Mouse (Mus musculus): ENCODE data around the gene Bcar3.

Gene Bcar3

GRCm38 (mm10) chr3:122518231-122518736 lies 224.3 kb downstream of the Bcar3 start:
- DNase-seq, result no peak

- DNase-seq, result no peak
These were observed 225.1 kb downstream of the Bcar3 start for GRCm38 (mm10) chr3:122519082-122519481.

GRCm38 (mm10) chr3:122520365-122520764 lies 226.4 kb downstream of the Bcar3 start:
- DNase-seq, result no peak

GRCm38 (mm10) chr3:122520875-122521274 lies 226.9 kb downstream of the Bcar3 start:
- no peak for DNase-seq

DNA sequence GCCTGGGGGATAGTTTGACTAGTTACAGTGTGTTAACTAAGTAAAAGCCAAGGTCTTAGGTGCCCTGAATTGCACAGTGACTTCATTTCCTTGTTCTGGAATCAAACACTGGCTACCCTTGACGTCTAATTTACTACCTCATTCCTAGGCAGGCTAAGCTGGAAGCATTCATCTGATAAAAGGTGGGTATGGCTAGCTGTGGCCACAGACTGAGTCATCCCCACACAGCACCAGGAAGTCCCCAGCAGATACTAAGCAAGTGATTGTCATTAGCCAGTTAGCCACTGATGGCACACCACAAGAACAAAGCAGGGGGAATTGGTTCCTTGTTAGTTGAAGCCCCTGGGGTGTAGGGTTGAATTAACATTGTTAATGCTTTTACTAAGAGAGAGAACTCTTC lies 227.4 kb downstream of the Bcar3 start:
- DNase-seq, result no peak

DNA sequence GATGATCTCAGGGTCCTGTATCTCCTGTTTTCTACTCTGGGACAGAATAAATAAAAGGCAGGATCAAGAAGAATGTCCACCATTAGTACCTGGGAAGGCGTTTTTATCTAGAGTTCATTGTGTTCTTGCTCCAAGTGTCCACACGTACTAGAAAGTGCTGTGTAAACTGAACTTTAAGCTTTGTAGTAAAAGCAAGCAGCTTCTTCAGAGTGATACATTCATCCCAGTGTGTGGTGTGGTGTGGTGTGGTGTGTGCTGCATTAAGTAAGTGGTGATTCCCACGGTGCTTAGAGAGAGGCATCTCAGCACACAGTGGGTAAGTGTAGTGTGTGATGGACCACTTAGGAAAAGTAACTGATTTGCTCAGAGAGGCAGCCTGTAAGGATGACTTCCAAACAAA lies 234.5 kb downstream of the Bcar3 start:
- DNase-seq, result no peak

DNA sequence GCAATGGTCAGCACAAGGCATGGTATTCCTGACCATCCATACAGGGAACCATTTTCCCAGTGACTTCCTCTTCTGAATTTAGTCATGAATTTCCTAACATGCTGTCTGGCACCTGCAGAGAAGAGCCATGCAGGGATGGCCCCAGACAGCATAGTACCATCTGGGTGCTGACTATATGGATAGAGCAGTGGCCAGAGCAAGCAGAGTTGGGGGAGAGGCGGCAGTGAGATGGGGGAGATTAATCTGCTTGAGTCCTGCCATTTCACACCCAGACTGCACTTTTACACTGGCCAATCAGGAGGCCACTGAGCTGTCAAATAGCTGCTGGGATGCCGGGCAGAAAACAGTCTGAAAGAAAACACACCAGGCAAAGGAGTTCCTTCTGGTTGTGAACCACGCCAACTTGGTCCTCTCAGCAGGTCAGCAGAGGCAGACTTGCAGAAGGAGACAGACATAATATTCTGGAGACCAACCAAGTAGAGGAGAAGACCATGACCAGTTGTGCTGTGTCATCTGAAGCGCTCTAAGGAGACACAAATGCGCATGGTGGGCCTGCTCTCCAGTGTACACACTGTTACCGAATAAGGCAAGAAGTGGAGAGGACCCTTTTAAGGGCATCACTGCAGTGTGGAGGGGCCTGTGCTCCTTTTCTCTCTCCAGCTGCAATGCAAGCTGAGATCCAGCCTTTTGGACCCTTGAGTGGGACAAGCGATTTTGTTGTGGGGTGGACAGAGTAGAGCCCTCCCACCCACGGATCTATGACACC lies 242.2 kb downstream of the Bcar3 start:
- no peak for DNase-seq

- DNase-seq, result no peak
These were observed 244.9 kb downstream of the Bcar3 start for GRCm38 (mm10) chr3:122538851-122539250.

DNA sequence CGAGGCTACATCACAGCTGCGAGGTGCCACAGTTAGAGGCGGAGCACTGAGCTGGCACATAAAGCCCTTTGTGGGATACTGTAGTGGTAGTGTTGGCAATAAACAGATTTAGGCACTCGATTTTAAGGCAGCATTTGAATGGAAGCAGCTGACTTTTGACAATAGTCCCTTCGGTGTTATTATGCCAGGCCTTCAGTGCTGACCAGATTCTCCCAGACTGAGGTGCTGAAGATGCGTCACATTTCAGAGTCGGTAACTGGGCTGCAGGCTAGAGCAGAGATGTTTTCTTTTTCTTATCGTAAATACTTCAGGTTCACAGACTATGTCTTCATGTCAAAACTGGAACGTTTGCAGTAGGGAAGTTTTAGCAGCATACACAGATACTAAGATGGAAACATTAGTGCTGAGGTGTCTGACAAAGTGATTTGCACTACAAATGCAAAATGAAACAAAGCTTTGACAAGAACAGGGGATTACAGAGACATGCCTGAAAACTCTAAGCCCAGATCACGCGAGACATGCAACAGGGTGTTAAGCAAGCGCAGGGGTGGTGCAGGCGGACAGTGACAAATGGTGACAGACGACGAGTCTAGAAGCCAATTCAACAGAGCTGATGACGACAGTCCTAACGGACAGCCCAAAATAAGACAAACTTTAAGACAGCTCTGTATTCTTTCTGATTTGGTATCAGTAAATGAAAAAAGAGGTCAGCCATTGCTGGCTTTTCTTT lies 246.2 kb downstream of the Bcar3 start:
- DNase-seq, result no peak

DNA sequence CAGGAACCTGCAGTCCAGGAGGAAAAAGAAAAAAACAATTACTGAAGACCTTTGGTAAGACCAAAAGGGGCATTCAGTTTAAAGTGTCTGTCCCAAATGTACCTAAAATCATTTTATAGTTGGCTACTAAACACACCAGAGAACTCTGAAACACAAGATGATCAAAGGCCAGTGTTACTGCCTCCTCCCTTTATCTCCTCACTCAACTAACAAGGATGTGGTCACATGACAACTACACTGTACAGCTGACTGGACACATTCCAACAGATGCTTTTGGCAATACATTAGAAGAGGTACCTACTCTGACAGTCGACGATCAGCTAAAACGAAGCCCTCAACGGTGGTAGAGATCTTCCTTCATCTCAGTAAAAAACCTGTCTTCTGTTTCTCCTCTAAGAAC lies 247.0 kb downstream of the Bcar3 start:
- DNase-seq, result no peak

- DNase-seq, result no peak
These were observed 251.4 kb downstream of the Bcar3 start for GRCm38 (mm10) chr3:122545346-122545745.

DNA sequence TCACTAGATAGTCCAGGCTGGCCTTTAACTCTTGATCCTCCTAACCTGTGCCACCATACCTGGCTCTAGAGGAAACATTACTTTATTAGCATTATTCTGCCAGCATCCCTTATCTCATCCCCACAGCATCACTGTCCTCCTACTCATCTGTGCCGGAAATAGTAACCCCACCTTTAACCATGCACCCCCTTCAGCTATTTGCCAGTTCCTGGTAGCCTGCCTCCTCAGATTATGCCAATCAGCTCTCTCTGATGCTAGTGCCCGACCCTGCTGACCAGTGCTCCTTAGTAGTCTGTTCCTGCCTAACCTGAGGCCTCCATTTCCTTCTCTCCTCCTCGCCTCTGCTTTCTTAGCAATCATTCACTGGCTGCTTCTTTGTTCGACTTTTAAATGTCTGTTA lies 253.5 kb downstream of the Bcar3 start:
- no peak for DNase-seq

DNA sequence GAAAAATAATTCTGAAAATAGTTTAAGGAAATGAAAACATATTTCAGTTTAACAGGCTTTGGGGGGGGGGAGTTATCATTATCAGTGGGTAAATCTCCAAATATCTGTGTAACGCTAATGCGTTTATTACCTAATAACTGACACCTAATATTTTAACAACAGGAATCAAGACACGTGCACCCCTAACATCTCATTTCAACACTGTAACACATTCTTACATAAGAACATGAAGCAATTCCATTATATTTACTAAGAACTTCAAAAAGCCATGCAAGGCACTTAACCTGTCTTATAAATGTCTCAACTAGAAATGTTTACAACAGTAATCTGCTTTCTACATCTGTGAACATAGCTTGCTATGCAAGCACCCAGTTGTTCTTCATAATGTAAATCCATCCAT lies 257.2 kb downstream of the Bcar3 start:
- DNase-seq, result no peak

DNA sequence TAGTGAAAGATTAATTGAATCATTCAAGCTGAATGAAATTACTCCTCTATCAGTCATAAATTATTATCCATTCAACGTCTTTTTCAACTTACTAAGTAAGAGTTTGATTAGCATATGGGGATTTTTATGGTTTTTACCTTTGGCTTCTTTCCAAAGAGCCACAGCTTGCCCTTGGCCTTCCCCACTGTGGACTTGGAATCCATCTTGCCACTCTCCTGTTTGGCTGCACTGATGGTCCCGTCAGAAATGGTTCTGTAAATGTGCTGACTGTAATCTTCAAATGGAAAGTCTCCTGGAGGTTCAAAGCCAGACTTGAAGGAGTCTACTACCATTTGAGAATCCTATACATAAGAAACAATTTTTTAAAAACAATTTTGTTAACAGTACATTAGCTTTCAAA lies 263.8 kb downstream of the Bcar3 start:
- no peak for DNase-seq

- no peak for DNase-seq
These were observed 271.3 kb downstream of the Bcar3 start for GRCm38 (mm10) chr3:122565285-122565684.

- DNase-seq, result no peak
These were observed 272.2 kb downstream of the Bcar3 start for GRCm38 (mm10) chr3:122566112-122566511.

DNA sequence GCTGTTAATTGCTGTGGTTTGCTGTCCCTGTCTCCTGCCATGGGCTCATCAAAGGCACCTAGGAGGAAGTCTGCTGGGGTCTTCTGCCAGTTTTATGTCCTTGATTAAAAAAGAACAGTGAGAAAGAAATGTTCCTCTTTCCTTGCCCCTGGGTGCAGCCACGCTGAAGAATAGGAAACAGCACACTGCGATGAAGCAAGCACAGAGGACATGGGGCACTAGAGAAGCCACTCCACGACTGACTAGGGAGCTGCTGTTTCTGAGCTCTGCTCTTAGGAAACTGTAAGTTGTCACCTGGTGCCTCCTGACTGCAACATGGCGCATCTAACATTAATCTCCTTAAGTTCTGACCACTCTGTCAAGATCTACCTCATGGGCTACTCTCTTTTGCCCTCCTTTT lies 272.6 kb downstream of the Bcar3 start:
- DNase-seq, result no peak

- no peak for DNase-seq
These were observed 279.7 kb downstream of the Bcar3 start for GRCm38 (mm10) chr3:122573426-122574286.

DNA sequence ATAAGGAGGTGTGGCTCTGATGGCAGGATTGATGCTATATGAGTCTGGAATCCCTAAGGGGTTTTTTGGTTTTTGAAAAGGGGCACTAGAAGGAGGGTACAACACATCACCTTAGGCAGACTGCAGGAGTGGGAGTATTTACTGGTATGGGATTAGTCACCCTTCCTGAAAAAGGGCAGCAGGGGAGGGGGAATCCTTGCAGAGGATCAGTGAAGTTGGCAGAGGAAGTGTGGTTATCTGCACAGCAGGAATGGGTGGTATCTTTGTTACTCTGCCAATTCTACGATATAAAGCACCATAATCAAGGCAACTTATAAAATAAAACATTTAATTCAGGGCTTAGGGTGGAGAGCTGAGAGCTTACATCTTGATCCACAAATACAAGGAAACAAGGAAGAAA lies 281.0 kb downstream of the Bcar3 start:
- DNase-seq, result no peak

DNA sequence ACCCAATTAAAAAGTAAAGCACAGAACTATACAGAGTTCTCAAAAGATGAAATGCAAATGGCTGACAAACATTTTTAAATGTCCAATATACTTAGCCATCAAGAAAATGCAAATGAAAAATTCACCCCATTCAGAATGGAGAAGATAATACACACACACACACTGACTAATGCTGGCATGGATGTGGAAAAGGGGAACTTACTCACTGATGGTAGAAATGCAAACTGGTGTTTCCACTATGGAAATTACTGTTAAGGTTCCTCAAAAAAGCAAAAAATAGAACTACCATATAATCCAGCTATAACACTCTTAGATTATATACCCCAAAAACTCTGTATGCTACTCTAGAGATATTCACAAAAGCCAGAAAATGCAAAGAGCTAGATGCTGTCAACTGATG lies 283.4 kb downstream of the Bcar3 start:
- DNase-seq, result no peak
